Mouse (Mus musculus) lung, postnatal 14 days (tissue): ENCODE data around the gene 4930415O20Rik.
A peak's percentile ranks its signal among the peaks of the same experiment; 100 is the strongest.
"Not testable (repeated sequence)": the region's sequence is repeated elsewhere in the genome, so short reads cannot be mapped to it uniquely, and the experiment has no call there.

ENCODE experiments used
- DNase-seq: peaks from one replicate; pipeline ENCODE4 v3.0.0; 2021

The 4930415O20Rik gene

DNA sequence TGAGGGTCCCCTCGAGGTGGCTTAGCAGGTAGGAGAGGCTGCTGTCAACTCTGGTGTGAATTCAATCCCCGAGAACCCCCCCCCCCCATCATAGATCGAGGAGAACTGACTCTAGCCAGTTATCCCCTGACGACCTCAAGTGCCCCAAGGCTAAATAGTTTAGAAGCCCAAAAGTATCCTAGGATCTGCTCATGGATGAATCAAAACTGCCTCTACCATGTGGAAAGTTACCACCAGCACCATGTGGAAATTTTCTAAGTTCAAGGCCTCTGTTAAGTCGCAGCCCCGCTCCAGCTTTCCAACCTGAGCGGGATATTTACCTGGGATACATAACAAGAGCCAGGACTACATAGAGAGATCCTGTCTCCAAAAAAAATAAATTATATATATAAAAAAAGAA is 1.6 kb upstream of the 4930415O20Rik start:
- DNase-seq: no peak

DNA sequence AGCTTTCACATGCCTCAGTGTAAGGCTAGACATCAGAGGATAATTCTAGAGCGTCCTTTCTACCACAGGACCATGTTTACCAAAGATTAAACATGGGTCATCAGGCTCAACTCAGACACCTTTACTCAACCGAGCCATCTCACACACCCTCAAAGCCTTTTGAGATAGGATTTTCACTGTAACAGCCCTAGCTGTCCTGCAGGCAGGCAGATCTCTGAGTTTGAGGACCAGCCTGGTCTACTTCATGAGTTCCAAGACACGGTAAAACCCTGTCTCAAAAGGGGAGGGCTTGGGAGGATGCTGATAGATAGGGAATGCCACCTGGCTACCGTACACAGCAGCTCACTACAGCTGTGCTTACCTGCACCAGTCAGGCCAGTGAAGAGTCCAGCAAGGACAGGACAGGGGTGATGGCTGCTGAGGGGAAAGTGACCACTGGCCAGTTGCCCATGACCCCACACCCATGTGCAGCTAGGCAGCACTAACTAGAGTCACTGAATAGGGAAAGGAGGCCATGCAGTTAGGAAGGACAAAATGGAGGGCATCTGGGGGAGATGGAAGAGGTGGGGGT is 924 bp upstream of the 4930415O20Rik start:
- no peak for DNase-seq

DNA sequence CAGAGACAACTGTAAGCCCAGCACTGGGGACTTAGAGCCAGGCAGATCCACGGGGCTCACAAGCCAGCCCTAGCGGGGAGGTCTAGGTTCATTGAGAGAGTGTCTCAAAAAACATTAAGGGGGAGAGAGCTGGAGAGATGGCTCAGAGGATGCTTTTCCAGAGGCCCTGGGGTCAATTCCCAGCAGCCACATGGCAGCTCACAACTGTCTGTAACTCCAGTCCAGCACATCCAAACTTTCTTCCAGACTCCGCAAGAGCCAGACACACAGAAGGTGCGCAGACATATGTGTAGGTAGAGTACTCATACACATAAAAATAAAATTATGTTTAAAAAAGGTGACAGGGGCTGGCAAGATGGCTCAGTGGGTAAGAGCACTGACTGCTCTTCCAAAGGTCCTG is 2.5 kb downstream of the 4930415O20Rik start:
- DNase-seq: no peak

DNA sequence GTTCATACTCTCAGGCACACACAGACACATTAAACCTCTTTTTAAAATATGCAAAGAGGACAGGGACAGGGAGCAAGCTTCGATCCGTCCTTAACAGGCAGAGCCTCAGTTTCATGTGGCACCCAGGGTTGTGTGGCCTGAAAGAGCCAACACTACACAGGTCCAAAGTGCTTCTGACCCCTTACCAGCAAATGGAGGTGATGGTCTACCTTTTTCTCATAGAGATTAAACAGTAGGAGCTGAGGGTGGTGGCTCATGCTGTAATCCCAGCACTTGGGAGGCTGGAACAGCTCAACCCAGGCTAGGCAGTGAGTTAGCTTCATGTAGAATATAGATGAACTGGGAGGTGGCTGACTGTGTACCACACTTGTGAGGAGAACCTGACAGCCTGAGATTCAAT is 8.5 kb downstream of the 4930415O20Rik start:
- no peak for DNase-seq

DNA sequence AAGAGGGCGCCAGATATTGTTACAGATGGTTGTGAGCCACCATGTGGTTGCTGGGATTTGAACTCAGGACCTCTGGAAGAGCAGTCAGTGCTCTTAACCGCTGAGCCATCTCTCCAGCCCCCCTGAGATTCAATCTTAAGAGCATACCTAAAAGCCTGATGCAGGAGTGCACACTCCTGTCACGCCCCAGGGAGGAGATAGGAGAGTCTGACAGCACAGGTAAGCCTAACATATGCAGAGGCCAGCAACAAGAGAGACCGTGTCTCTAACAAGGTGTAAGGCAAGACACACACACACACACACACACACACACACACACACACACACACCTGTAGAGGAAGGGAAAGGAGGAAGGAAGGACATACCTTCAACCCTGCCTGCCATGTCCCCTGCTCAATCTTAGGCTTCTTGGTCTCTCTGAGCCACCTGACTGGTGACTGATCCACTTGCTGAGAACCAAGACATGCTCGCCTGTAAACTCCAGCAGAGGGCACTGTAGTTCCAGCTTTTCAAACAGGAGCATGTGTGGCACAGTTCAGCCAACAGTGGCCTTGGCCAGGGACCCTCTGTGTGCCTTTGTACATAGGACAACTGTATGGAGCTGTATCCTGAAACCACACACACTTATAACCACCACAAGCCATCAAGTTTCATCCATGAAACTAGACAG is 9.1 kb downstream of the 4930415O20Rik start:
- DNase-seq: peak; percentile 86

DNA sequence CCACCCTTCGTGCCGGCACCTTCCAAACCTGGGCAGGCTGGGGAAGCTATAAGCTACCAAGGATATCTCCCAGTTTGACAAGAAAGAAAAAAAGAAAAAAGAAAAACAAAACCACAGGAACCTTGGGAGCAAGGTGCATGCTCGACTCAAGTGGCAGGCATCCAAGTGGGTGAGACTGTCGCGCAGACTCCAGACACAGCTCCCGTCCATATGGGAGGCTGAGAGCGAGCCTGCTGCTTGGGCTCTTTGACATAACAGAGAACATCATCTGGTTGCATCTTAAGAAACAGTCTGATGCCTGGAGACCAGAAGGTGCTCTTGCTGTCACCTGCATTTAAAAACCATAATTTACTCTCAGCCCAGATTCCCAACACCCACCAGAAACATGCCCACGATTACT is 11.6 kb downstream of the 4930415O20Rik start:
- no peak for DNase-seq

DNA sequence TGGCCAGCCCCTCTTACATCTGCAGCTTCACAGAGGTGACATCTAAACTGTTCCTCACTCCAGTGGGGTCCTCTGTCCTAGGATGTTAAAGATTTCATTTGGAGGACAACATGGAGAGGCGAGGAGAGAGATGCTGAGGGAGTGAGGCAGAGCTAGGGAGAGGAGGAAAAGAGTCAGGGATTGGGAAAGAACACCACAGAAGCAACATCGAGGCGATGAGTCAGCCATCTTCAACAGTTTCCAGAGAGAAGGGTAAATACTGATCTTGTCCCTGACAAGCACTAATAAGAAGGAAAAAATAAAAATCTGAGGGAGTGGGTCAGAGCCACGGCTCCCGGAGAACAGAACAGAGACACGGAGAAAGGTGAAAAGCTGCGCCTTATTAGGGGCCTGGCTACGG is 12.2 kb downstream of the 4930415O20Rik start:
- no peak for DNase-seq

DNA sequence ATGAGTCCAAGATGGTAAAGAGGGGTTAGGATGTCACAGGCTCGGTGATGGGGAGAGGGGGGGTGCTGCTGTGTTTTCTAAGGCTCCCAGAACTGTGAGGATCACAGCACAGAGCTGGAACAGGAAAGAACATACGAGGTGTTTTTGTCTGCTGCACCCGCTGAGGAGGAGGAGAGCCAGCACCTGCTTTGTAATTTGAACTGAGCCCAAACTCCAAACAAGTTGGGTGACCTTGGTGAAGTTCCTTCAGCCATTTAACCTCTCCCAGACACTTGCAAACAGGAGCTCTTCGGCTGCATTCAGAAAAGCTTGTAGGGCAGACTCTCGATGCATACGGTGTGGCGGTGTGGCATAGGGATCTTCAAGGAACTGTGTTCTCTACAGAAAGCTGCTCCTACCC is 14.6 kb downstream of the 4930415O20Rik start:
- DNase-seq: no peak

DNA sequence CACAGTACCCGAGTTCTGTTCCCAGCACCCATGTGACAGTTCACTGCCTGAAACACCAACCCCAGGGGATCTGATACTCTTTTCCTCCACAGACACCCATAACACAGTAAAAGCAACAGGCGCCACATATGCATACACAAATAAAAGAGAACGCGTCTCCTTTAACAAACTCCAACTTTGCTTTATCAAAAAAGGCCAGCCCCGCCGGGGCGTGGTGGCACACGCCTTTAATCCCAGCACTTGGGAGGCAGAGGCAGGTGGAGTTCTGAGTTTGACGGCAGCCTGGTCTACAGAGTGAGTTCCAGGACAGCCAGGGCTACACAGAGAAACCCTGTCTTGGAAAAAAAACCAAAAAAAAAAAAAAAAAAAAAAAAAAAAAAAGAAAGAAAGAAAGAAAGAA is 15.3 kb downstream of the 4930415O20Rik start:
- not testable (repeated sequence) for DNase-seq

DNA sequence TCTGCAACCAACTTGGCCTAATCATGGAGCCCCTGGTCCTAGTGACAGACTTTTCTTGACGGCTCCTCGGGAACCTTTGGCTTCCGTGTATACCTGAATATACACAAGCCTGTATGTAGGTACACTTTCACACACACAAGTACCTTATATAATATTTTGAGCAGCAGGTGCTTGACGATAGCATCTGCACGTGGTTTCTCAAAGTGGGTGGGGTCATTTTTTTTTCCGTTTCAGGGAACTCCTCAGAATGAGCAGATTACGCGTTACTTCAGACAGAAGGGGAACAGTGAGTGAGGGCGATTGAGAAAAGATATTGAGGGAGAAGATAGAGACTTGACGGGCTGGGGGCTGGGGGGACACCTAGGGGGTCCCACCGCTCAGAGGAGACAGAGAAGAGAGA is 16.9 kb downstream of the 4930415O20Rik start:
- no peak for DNase-seq

DNA sequence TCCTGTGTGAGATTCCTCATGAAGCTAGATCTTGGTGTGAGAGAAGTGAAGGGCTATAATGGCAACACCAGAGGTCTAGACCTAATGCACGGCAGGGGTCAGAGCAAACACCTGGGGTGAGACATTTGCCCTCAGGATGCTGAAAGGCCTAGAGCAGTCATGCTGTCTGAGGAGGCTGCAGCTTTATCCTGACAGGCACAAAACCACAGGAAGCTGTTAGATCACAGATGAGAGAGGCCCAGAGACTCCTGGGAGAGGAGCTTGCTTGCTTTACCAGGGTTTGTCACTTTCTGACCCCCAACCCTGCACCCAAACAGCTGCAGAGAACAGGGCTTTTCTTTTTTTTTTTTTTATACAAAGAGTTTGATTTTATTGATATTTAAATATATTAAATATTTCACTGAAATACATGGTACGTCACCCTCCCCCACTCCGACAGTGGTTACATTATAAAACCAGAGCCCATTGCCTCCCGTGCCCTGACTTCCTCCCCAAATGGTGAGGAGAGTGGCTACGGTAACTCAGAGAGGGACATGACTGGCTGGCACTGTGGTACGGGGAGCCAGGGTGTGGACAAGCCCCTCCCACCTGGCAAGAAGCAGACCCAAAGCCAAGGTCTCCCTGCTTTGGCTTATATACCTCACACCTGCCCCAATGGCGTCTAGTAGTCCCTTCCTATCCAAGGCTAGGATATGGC is 19.0 kb downstream of the 4930415O20Rik start:
- DNase-seq: no peak

DNA sequence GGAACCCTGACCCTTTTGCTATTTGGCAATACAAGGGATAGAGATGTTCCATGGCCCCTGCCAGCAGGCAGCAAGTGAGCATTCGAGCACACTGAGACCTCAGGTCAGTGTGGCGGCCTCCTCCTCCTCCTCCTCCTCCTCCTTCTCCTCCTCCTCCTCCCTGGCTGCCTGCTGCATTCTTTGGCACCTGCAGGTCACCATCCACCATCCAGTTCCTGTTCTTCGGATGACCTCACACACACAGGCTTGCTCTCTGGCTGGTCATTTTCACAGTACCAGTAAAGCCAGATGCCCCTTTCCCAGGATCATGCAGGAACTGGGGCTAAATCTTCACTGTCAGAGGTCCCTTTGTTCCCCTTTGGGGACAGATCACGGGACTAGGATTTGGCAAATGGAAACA is 20.6 kb downstream of the 4930415O20Rik start:
- no peak for DNase-seq

DNA sequence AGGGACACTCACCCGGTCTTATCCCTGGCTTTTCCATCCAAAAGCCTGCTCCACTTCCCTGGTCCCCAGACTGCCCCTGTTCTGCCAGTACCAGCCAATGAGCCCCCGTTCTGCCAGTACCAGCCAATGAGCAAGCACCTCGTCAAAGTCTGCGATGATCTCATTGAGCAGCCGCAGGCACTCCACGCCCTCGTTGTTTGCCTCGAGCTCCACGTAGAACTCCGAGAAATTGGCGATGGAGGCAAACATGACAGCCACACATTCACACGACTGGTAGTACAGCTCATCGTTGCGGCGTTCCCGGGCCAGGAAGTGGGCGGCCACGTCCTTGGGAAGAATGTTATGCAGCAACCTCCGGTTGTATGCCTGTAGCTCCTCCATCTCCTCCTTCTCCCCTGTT is 23.4 kb downstream of the 4930415O20Rik start:
- DNase-seq: no peak

DNA sequence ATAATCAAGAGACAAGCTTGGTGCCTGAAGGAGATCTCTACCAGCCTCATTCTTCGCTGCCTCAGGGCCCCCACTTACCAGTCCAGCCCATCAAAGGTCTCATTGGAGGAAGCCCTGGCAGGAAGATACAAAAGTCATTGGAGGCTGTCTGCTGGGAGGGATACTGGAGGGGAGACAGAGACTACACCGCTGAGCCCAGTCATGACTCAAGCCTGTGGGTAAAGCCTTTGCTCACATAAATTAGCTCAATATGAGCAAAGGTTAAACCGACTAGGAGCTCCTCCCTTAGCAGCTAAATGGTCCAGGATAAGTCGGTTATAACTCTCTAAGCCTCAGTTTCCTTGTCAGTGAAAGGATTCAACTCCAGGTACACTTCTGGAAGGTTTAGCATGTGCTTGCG is 24.2 kb downstream of the 4930415O20Rik start:
- DNase-seq: no peak

DNA sequence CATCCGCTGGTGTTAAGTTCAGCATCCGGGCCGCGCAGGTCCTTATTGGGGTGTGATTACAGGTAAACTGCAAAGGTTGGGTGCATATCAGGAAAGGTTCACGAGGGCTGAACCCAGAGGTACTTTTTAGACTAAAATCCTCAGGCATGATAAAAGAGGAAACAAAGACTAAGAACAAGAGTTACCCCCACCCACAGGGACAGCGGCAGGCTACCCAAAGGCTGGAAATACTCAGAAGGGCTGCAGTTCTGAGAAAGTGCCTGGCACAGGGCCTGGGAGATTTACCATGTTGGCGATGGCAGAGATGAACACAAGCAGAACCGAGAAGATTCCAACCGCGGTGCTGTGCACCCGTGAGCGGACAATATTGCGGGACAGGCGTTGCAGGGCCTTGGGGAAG is 25.8 kb downstream of the 4930415O20Rik start:
- no peak for DNase-seq

DNA sequence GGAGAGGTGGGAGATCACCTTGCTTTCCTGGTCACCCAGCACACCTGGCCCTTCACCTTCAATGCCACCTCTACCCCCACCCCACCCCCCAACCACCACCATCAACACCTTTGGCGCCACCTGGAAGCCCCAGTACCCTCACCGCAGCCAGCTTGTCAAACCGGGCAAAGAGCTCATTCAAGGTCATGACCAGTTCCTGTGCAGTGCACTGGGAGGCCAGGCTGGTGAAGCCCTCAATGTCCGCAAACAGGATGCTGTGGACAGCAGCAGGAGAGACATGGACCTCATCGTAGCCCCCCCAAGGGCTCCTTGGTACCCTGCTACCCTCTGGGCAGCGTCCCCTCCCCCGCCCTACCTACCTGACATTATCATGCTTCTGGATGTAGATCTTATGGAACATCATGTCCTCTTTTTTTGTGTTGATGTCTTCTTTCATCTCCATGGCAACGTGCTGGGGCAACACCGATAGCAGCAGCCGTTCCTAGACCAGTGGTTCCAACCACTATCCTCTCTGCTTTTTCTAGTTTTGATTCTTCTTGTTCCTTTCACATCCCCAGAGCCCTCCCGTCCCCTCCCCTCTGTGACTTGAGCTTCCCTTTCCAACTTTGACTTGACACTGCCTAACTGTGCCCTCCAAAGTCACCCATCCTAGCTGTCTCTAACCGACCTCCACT is 29.4 kb downstream of the 4930415O20Rik start:
- DNase-seq: no peak

DNA sequence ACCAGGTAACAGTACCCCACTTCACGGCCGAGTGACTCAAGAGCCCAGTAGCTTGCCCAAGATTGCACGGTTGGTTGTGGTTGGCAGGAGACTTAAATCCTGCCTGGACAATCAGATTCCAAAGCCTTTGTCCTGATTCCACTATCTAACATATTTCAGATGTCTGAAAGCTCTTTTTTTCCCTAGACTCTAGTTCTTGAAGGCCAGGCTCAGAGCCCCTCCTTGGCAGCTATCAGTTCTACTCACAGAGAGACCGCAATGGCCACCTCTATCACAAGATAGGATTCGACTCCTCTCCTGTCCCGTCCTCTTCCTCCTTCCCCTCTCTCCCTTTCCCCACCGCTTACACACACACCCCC is 31.0 kb downstream of the 4930415O20Rik start:
- DNase-seq: no peak

DNA sequence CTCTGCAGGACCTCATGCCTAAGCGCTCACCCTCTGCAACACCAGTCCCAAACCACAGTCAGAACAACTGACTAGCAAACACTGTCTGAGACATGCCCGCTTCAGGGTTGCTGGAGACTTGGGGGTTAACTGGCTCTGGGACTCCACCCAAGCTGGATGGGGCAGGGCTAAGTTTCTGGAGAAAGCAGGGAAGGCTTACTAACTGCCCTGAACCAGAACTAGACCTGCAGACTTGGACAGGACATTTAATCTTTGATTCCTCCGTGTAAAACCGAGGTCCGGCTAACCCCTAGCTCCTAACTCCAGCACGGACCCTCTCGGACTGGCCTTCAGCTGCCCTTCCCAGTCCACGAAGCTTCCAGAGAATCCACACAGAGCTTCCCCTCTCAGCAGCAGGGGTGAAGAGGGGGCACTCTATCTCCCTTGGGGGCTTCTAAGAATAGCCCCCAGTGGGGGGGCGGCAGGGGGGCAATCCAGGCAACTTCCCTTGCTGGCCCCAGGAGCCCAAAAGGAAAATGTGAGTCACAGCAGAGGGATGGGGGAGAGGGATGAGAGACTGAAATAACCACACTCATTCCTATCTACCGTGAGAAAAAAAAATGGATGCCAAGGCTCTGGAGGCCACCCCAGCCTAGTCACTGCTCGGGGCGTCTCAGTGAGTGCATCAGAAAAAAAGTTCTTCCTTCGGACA is 31.5 kb downstream of the 4930415O20Rik start:
- DNase-seq: no peak

DNA sequence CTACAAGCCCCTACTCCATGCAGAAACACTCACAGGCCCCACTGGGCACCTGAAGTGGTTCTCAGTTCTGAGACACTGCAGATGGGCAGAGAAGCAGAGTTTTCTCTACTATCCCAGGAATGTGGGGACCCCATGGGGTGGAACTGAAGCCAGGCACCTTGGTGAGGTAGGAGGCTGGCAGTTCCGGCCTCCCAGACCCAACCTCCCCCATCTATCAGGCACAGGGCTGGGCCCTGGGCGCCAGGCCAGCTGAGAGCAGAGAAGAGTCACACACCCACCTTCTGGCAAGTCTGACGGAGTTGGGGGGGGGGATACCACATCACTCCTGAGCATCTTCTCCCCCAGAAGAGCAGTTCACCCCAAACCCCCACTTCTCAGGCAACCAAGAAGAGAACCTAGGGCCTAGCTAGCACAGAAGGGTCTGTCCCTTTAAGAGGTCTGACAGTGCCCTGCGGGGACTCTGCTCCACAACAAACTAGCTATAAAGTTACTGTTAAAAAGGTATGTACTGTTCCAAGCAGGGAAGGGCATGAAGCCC is 32.2 kb downstream of the 4930415O20Rik start:
- no peak for DNase-seq

DNA sequence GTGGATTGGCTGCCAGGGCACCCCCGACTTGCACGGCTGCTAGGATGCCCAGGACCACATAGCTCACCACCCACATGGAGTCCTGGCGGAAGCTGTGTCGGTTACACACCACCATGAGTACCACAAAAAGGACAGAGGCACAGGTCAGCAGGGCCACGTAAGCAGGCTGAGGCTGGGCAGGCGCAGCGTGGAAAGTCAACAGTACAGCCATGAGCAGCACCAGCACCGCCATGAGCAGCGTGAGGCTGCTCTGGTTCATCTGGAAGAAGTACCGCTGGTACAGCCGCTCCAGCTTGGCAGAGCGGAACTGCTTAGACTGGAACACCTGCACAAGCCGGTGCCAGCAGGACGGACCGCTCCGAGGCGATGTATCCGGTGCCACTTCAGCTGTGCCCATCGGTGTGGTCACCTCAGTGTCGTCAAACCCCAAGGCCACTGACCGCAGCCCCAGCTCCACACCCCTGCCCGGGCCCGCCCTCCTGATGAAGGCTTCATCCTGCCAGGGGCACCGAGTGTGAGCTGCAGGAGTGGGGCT is 33.3 kb downstream of the 4930415O20Rik start:
- DNase-seq: no peak

DNA sequence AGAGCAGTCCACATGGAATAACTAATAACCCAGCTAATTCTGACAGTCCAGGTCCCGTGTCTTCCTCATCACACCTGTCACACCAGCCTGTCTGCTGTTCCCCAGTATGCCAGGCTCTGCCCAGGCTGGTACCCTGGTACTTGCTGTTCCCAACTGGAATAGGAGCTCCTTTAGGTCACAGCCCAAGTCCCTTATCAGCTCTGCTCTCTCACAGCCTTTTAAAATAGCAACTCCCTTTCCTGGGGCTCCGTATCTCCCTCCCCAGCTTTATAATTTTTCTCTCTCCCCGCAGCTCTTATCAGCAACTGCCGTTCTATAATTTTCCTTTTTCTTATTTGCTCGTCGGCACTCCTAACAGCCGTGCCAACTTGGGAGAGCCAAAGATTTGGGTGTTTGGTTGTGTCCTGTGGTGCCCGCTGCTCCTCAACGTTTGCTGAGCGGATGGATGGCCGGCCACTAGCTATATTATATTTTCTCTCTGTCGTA is 35.3 kb downstream of the 4930415O20Rik start:
- DNase-seq: no peak

DNA sequence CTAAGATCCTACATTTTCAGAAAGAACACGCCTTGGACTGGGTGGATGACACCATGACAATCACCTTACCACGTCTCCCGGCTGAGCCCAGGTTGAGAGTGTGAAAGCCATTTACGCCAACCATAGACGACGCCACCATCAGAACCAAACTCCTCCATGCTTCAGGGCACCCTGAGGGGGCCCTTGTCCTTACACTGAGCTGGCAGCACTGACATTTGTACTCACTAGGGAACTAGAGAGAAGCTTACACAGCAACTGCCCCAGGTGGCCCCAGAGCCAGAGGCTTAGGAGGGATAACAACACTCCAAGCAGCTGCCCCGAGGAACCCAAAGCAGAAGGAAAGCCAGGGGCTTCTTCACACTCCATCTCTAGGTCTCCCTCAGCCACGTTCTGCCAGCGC is 35.9 kb downstream of the 4930415O20Rik start:
- DNase-seq: no peak

DNA sequence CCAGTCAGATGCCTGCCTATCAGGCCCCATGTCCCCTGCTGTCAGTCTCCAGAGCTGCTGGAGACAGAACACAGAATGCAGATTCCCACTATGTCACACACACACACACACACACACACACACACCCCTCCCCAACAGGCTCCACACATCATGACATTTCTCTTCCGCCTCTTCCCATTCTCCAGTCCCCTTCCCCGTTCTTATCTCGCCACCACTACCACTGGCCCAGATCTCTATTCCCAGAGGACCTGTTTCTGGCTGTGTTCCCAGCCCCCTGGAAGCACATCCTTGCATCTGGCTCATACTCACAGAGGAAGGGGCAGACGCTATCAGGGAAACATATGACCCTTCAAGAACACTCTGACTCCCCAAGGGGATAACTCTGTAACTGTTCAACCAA is 36.8 kb downstream of the 4930415O20Rik start:
- peak; percentile 54 for DNase-seq
